Mouse (Mus musculus) heart, postnatal 36 days (tissue): ENCODE results near the gene Map3k6. TPM values are rescaled to one million over a fixed set of nuclear protein-coding genes. Genes with fewer than 3 reads are reported as not detected.

ENCODE experiments used
- microRNA-seq, 2 experiments: library from miRNA; unstranded; fragments of <30 nt; microRNA quantifications; one replicate each; pipeline ENCODE4 v1.2.0; 2021; ENCODE audit warnings: borderline number of aligned reads in 2 of 2
- total RNA-seq, 2 experiments: library from RNA; stranded (reverse); gene quantifications; 2 replicates each; pipeline ENCODE4 v1.2.3; 2021

Map3k6 gene
- total RNA-seq, 2 experiments from 2014 or later, result 15.5 to 20.1 TPM

Small RNAs within 50 kb of the gene (microRNA-seq; reads per million reads assigned to microRNA genes)
- 0 to 1.3 reads per million in 2 experiments for gene Mir7017

Other genes starting within 250 kb of the Map3k6 start
- gene Ahdc1, start 229.6 kb upstream of the Map3k6 start, total RNA-seq, result 10 to 100 TPM; 41.9 to 50.8 TPM
- 10 to 100 TPM; 81.4 to 89.2 TPM for gene Wasf2, start 110.3 kb upstream of the Map3k6 start, total RNA-seq
- gene Cd164l2, start 28.7 kb upstream of the Map3k6 start, total RNA-seq, result under 1 TPM in 1 of 2 experiments, not detected in 1; 0.51 TPM
- gene Gpr3, start 28.3 kb upstream of the Map3k6 start, total RNA-seq, result under 1 TPM in 1 of 2 experiments, not detected in 1; 0.16 TPM
- gene Sytl1, start 22.3 kb downstream of the Map3k6 start, total RNA-seq, result 1 to 10 TPM in 1 of 2 experiments, under 1 TPM in 1; 0.50 to 1.5 TPM
- 10 to 100 TPM; 30.6 to 30.7 TPM for gene Tmem222, start 37.0 kb downstream of the Map3k6 start, total RNA-seq
- 10 to 100 TPM; 82.0 to 88.2 TPM for gene Wdtc1, start 112.7 kb downstream of the Map3k6 start, total RNA-seq
- gene Slc9a1, start 128.9 kb downstream of the Map3k6 start, total RNA-seq, result 10 to 100 TPM; 17.6 to 18.8 TPM
- gene Tent5b, start 239.3 kb downstream of the Map3k6 start, total RNA-seq, result 1 to 10 TPM; 2.1 to 2.2 TPM